Mouse (Mus musculus) liver, postnatal 0 days (tissue): Measurements from ENCODE around the gene Ndel1.

Experiments
- CTCF ChIP-seq: sonication (generic); IDR thresholded peaks from 2 replicates; pipeline ENCODE4 v1.5.1; 2016; ENCODE audit warnings: antibody characterized with exemption, low read depth
- EP300 ChIP-seq: IDR thresholded peaks from 2 replicates; pipeline ENCODE4 v1.6.1; 2016; ENCODE audit warnings: antibody characterized with exemption, low read depth, mild to moderate bottlenecking

DNA sequence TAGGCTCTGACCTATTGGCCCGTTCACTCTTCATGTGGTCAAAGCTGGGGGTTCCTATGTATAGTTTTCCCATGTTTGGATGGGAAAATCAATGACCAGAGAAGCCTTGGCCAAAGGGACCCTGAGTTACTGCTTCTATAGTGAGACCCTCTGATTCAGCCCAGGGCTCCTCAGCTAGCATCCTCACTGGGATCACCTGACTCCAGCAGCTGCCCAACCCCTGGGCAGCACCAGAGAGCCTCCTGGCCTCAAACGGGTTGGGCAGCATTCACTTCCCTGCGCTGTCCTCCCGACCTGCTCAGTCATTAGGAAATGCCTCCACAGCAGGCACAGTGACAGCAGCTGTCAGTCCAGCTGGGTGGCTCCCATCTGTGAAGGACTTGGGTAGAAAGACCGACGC, 16.6 kb upstream of the Ndel1 start, which contains the start of gene Rnf222:
- TF ChIP-seq CTCF (no peak), EP300 (no peak)
